Mouse (Mus musculus) layer of hippocampus, adult 8-10 months (tissue): ENCODE results near the gene Gnaq. TPM values are rescaled to one million over a fixed set of nuclear protein-coding genes. Genes with fewer than 3 reads are reported as not detected.
"Not testable (repeated sequence)": the region's sequence is repeated elsewhere in the genome, so short reads cannot be mapped to it uniquely, and the experiment has no call there.

ENCODE experiments used
- DNase-seq, 2 experiments: peaks; one replicate each; pipeline ENCODE4 v3.0.0; 2022; ENCODE audit warnings: low spot score in 2 of 2
- total RNA-seq, 4 experiments: library from RNA; stranded (reverse); gene quantifications; 2 replicates each; pipeline ENCODE4 v1.2.4; 2022

The Gnaq gene
- 100 to 1,000 TPM; 169 to 195 (median 180) TPM for total RNA-seq

DNA sequence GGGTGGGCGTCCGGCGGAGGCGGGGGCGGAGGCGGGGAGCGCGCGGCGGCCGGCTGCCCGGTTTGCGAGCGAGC is at the start of gene Gnaq:
TSS of gene Gnaq (plus strand) at position 41 of the 74 bp plus-strand sequence.
- no peak for DNase-seq

DNA sequence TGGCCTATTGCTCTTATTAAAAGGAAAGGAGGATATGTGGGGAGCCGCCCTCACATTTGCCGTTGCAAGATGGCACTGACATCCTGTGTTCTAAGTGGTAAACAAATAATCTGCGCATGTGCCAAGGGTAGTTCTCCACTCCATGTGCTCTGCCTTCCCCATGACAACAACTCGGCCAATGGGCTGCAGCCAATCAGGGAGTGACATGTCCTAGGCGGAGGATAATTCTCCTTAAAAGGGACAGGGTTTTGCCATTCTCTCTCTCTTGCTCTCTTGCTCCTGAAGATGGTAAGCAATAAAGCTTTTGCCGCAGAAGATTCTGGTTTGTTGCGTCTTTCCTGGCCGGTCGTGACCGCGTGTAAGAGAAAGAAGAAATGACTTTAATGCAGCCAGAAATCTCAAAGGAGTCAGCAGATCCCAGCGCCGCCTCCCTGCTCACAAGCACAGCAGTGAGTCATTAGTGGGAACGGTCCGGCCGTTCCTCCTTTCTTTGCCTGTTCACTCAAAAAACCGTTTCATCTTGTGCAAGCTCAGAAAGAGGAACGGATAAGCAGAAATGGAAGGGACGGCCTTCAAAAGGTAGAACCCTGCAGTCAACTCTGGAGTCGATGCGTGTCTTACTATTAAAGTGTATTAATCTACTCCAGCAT is 48.5 kb upstream of the Gnaq start:
- DNase-seq, result not testable (repeated sequence)

DNA sequence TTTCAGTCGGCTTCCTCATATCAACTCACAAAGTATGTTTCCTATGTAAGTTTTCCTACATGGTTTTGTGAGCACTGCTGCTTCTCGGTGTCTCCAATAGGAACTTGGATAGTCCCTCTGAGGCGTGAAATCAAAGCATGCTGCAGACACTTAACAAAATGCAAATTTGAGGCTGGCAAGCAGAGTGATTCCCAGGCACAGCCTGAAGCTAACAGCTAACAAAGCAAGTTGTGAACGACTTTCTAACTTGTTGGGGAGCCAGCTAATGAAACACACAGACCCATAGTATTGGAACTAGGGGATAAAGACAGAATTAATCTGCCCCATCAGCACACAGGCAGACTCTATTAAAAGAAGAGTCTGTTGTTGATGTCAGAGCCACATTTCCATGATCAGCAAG is 47.4 kb upstream of the Gnaq start:
- DNase-seq, result no peak

DNA sequence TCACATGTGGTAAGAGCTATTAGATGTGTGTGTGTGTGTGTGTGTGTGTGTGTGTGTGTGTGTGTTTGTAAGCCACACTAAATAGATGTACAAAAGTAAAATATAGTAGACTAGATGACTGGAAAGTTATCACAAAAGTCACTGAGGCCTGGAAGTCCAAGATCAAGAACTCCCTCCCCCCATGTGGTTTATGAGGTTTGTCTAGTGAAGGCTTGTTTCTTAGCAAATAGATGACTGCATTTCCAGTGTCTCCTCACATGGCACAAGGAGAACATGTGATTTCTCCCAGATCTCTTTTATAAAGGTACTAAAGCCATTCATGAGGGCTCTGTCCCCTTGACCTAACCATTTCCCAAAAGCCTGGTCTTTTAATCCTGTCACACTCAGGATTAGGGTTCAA is 46.5 kb upstream of the Gnaq start:
- no peak for DNase-seq

DNA sequence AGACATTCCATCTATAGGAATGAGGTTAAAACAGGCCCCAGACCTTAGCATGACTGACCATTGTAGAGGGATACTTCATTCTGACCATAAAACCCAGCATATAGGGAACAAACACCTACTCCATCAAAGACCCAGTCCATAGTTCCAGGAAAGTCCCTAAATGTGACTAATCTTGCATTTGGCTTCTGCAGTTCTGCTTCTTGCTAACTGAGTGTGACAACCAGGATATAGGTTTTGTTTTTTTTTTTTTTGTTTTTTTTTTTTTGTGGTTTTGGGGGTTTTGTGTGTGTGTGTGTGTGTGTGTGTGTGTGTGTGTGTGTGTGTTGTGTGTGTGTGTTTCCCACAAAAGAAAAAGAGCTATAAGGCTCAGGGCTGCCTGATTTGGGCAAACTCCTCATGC is 46.0 kb upstream of the Gnaq start:
- no peak for DNase-seq

DNA sequence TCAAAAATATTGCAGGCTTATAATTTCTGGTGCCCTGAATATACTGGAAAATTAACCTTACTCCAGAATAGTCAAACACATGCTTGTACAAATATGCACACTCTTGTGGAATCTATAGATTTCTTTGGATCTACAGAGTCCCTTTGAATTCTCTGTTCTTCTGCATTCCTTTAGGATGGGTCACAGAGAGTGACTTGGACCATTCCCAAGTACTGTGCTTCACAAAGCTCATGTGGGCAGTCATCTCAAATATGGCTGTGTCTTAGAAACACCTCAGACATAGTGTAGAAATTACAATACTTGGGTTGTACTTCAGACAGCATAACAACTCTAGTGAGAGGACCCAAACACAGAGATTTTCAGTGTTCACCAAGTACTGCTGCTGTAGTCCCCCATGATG is 45.2 kb upstream of the Gnaq start:
- no peak for DNase-seq

DNA sequence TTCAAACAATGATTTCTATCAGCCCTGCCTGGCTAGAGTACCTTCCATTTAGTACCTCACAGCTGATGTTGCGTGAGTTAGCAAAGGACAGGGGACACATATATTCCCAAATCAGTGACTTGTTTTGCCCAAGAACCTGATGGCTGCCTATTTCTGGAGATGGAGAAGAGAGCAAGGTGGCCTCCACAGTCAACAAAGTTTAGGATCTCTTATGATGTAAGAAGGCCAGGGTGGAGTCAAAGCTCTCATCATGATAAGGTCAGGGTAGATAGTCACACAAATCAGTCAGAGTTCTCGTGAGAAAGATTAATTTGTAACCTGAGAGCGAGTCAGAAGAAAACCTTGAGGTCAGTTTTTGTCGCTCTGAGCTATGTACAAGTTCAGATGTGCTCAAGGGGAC is 39.0 kb upstream of the Gnaq start:
- no peak for DNase-seq

DNA sequence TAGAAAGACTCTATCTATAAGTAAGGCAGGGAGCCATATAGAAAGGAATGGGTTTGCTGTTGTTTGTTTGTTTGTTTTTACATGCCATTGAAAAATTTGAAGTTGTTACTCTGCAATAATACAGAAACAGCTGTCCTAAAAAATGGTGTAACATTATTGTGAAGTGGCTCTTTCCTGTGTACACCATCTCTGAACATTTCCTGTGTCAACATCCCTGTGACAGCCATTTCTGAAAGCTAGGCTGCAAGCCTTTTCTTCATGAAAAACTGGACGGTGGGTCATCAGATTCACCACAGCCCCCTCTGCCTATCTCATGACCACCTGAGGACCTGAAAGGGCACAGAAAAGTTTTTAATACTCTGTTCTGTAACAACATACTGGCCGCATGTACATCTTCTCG is 22.7 kb upstream of the Gnaq start:
- DNase-seq, result no peak

DNA sequence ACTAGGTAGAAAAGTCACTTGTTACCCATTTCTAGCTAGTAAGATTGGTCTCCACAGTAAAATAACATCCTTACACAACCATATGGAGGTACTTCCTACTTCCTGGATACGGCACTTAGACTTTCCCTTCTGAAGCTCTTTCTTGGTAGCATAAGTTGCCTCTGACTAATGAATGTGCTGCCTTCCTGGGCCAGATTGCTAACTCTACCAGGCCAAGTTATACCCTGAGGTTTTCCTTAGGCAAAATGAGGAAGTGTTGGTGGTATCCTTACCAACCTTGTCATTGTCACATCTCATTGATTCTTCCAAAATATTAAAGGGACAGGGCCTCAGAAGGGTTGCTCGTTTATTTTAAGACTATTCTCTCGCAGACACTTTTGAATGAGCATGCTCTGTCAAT is 22.0 kb upstream of the Gnaq start:
- no peak for DNase-seq

DNA sequence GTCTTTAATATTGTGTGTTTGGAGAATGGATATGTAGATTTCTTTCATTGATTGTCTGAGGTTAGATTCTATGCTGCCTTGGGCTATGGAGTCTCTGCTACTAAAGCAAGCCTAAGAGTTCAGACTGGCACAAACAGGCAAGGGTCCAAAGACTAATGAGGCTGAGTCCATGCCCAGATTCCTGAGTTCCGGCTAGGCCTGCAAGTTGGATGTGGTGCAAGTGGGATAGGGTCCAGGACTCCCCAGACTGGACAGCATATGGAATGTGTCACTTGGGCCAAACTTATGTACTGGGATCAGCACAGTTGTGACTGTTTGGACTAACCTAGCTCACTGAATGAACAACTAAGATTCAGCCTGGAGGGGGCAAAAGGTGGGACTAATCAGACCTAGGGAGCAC is 19.3 kb upstream of the Gnaq start:
- DNase-seq, result peak in 1 of 2 experiments; percentile 20

DNA sequence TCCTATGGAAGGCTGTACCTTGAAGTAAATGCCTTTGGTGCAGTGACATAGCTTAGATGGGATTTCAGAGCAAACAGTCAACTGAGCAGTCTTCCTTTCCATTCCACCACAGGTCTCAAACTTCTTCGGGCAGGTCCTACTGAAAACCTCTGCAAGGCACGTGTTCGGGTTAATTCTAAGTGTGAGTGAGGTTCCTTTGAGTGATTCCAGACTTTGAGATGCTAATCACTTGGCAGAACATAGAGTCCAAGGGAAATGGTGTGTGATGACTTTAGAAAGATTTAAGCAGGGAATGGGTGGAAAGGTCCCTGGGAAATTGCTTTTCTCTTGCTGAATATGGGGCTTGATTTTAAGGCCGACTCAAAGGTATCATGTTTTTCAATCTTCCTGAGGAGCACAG is 14.2 kb upstream of the Gnaq start:
- no peak for DNase-seq

DNA sequence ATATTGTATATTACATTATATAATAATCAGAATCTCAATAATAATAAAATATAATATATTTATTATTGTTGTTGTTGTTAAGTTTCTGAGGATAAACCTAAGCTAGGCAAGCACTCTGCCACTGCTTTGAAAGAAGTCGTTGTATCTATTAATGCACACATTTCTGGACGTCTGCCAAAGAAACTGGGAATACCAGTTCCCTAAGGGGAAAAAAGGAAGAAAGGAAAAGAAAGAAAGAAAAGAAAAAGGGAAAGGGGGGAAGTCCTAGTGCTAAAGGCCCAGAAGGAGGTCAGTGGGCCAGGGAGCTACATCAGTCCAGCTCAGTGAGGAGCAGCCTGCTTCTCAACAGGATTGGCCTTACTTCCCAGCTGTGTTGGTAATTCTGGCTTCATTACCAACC is 11.3 kb upstream of the Gnaq start:
- DNase-seq, result no peak

DNA sequence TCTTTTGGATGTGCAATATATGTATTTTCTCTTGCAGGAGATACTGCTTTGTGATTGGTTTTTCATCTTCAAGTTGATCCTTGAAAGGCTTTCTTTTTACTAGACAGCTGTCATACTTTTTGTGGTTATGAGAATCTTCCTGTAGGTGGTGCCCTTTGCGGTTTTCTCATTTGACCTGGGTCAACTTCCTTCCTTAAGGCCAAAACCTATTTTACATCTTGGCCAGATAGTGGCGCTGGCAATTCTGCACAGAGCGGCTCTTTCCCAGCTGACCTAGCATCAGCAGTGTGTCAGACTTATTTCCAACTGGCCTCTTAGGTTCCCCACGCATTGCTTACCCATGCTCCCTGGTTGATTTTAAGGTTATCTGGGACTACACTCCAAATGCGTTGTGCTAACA is 3.9 kb upstream of the Gnaq start:
- DNase-seq, result no peak

DNA sequence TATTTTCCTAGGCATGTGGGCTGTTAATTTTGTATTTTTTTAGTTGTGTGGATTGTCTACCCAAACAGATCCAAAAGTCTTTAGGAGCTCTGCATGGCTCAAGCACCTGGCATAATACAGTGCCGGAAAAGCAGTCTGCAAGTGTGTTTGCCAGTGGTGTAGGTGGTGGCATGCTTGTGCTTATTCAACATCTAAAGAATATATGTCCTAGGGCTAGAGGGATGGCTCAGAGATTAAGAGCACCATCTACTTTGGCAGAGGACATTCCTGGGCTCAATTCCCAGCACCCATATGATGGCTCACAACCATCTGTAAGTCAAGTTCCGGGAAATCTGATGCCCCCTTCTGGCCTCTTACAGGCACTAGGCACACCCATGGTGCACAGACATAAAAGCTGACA is 3.5 kb upstream of the Gnaq start:
- no peak for DNase-seq

DNA sequence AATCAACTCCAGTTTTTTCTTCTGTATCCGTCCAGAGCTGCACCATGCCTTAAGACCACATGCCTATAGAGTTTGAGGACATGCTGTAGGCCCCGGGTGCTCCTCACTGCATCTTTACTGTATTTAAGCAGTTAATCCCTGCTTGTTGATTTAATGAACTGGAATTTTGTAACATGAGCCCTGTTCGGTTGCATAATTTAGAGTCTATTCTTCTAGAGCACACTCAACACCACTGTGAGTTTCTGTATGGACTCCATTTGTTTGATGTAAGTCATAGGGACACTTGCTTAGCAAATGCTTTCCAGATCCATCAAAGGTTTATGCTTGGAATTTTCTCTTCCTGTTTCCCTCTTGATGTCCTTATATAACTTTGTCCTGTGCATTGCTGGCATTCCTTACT is 2.2 kb upstream of the Gnaq start:
- no peak for DNase-seq

DNA sequence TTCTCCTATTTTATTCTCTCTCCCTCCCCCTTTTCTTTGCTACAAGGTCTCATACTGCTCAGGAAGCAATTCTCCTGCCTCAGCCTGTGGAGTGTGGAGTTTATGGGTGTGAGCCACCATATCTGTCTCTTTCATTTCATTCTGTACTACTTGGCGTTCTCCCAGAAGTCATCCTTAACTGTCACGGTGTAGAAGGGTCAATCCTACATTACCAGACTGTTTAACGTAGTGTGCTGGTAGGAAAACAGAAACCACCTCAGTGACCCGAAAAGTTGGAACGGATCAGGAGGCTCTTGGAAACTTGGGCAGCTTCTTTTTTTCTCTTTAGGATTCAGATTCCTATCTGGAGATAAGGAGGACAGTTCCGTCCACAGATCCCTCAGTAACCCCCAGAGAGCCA is 800 bp upstream of the Gnaq start:
- DNase-seq, result no peak

DNA sequence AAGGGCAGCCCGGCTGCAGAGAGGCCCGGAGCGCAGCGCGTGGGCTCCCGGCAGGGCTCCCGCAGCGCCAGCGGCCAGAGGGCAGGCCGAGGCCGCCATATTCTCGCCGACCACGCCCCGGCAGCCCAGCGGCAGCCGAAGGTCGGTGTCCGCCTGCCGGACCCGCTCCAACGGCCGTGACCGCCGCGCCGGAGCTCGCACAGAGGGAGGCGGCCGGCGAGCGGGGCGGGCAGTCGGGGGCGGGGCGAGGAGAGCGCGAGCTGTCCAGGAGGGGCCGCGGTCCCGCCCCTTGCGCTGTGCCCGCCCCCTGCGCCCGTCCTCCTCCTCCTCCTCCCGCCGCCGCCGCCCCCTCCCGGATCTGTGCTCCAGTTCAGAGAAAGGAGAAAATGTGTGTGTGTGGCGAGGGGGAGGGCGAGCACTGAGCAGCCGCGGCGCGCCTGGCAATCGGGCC is 266 bp upstream of the Gnaq start:
- DNase-seq, result peak; percentile 78 to 84

DNA sequence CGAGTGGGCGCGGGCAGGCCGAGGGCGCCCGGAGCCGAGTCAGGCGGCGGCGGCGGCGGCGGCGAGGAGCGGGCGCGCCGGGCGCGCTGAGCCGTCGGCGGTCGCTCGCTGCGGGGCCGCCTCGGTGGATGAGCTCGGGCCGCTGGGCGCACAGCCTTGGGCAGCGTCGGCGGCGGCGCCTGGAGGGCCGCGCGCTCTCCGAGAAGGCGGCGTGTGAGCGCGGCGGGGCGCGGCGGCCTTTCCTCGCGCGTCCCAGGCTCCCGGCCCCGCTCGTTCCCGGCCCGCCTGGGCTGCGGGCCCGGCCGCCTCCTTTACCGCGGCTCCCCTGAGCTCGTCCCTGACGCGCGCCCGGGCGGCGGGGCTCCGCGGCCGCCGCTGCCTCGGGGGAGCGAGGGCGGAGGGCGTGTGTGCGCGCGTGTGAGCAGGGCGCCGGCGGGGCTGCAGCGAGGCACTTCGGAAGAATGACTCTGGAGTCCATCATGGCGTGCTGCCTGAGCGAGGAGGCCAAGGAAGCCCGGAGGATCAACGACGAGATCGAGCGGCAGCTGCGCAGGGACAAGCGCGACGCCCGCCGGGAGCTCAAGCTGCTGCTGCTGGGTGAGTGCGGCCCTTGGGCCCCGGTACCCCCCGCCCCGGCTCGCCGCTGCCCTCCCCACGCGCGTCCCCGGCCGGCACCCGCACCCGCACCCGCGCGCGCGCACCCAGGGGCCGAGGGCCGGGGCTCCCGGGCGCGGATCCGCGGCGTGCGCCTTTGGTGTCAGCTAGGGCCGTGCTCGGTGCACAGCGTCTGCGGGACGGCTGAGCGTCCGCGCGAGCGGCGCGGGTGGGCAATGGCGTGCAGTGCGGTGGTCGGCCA is 462 bp downstream of the Gnaq start:
- peak in 1 of 2 experiments; percentile 57 for DNase-seq

DNA sequence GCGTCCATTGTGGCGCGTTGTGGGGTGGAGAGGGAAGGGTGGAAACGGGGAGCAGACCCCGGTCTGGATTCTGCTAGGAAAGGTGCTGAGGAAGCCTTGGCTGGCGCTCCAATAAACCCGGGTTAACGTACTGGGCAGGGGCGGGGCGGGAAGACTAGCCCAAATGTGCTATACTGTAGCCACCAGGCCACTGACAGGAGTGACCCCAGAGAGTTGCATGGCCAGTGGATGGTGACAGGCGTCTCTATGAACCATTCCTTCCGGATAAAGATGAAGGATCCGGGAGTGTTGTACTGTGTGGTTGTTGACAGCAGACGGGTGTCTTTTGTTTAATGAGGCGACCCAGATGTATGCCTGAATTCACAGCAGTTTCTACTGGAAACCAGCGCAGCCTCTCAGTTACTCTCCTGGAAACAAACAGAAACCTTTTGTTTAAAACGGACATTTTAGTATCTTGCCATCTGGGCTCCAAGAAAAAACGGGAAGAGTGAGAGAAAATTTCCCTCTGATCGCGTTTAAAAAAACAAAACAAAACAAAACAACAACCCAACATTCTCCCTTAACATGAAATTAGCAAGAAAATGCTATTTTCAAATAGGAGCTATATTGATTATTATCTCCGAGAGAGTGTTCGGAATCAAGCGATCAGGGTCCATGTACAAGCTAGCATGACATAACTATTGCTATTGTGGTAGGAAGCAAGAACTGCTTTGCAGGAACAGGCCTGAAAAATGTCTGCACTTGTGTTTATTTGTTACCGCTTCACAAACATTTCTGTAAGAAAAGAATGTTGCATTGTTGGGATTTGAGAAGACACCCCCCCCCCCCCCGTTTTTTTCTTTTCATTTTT is 1.3 kb downstream of the Gnaq start:
- DNase-seq, result no peak

DNA sequence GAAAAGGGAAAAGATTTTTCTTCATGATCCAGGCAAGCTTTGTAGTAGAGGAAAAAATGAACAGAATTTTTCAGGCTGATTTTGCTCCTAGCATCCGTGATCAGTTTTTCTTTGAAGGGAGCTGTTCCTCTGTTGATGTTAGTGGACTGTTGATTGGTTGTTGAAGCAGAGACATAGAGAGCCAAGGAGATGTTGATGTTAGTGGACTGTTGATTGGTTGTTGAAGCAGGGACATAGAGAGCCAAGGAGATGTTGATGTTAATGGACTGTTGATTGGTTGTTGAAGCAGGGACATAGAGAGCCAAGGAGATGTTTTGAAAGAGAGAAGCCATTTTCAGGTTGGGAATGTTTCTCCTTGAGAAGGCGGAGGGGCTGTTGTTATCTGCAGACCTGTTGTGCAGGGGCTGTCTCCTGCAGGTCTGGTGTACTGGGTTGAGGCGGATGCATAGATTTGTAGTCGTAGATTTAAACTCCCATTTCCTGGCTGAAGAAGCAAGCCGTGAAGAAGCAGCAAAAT is 5.5 kb downstream of the Gnaq start:
- DNase-seq, result no peak

DNA sequence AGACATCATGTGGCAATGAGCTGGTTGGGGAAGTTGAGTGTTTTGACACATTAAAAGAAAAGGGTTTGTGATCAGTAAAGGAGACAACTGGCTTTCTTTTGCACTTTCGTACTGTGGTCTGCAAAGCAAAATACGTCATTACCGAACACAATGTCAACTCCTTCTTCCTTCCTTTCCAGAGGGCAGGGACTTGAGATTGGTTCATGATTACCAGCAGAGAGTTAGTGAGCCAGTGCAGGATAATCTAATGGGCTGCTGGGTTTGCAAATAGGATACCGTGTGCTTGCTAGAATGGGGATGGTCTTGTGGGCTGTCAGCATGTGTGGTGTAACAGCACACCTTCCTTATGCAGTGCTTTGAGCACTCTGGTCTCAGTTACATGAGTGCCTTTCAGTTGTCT is 8.1 kb downstream of the Gnaq start:
- DNase-seq, result no peak

DNA sequence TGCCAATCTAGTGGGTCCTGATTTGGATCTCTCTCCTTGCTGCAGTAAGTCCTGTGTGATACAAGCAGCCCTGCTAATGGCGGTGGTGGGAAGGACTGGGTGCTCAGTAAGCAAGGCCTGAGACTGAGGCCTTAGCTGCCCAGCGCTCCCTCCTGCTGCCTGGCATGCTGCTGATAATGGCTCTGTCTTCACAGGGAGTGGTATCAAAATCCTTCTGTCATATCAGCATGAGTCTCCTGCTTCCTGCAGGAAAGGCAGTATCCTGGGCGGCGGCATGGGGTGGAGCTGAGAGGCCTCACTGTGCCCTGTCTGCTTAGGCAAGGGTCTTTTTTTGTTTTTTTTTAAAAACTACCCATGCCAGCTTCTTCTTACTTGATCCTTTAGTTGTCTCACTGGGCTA is 9.2 kb downstream of the Gnaq start:
- DNase-seq, result no peak

DNA sequence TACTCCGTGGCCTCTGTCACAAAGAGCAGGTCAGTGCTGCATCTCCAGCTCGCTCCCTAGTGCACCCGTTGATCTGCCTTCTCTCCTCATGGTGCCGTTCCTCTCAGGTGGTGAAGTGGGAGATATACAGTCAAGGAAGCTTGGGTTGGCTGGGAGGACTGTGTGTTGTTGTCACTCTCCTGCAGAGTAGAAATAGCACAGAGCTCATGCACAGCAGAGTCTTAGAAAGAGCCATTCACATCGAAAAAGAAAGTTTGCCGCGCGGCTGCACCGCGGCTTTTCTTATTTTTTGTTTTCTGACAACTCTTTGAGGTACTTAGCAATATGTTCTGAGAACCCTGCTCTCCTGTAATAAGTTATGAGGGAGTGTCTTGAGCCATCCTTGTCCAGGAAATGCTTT is 10.4 kb downstream of the Gnaq start:
- no peak for DNase-seq
